Mouse (Mus musculus) spleen, postnatal 14 days (tissue): Measurements from ENCODE around the gene Fastk.
"Not testable (repeated sequence)": the region's sequence is repeated elsewhere in the genome, so short reads cannot be mapped to it uniquely, and the experiment has no call there.

ENCODE experiments used
- DNase-seq, 2 experiments: peaks; one replicate each; pipeline ENCODE4 v3.0.0; 2021 to 2022; ENCODE audit warnings: low spot score in 2 of 2

The Fastk gene

GRCm38 (mm10) chr5:24424004-24424781, 20.9 kb downstream of the Fastk start:
- DNase-seq, result peak in 1 of 2 experiments; percentile 29

DNA sequence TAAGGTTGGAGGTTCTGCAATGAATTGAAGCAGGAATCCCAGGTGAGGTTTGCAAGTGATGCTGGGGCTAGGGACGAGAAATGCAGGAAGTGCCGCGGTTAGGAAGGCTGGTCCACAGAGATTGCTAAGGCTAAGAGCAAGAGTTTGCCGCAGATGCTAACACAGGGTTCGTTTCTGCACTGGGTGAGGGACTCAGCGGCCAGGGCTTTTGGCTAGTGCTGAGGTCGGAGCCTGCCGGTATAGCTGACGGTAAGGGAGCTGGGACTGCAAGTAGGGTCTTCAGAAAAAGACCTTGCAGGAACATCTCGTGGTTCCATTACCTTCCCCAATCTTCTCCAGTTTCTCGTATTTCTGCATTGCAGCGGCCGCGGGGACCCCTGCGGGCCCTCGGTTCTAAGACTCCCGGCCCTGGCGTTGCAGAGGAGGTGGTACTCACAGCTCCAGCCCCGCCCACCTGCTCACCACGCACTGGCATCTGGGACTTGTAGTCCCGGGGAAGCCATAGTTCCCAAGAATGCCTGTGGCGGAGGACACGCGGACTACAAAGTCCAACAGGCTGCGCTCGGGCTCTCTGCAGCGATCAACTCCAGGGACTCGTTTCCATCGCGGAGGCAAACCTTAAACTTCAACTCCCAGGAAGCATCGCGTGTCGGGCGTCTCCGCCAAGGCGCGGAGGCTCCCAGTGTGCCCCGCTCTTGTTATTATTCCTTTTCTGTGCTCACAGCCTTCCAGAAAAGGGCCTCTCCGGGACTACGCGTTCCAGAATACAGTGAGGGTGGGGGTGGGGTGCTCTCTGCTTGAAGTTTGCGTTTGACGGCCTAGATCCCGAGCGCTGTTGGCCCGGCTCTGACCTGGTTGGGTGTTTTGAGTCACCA, 21.7 kb downstream of the Fastk start, which contains the start of the genes Cdk5 and Slc4a2:
Cdk5 (minus strand) TSS at position 402 of the 875 bp plus-strand sequence.
Slc4a2 (plus strand) TSS at position 709 of the 875 bp plus-strand sequence.
- DNase-seq, result peak; percentile 93 to 96

GRCm38 (mm10) chr5:24420381-24420780, 24.7 kb downstream of the Fastk start:
- DNase-seq, result no peak

GRCm38 (mm10) chr5:24417587-24417986, 27.5 kb downstream of the Fastk start:
- no peak for DNase-seq

DNA sequence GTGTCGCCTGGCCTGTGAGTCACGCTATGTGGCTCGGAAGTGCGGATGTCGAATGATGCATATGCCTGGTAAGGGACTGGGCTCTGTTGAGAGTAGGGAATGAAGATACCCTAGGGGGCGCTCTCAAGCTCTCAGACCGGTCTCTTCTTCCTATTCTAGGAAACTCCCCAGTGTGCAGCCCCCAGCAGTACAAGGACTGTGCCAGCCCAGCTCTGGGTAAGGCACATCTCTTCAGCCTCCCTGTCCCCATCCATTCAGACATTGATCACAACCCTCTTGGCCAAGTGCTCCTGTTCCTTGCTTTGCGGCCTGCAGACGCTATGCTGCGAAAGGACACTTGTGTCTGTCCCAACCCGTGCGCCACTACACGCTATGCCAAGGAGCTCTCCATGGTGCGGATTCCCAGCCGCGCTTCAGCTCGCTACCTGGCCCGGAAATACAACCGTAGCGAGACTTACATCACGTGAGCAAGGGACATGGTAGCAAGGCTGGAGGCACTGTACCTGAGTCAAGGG, 28.8 kb downstream of the Fastk start:
- peak in 1 of 2 experiments; percentile 46 for DNase-seq

DNA sequence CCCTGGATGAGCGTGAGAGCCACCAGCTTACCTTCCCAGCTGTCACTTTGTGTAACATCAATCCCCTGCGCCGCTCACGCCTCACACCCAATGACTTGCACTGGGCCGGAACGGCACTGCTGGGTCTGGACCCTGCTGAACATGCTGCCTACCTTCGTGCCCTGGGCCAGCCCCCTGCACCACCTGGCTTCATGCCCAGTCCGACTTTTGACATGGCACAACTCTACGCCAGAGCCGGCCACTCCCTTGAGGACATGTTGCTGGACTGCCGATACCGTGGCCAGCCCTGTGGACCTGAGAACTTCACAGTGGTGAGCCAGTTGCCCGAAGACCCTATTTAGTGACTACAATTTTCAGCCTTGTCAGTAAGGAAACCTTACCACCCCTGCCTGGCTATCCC, 31.1 kb downstream of the Fastk start:
- no peak for DNase-seq

DNA sequence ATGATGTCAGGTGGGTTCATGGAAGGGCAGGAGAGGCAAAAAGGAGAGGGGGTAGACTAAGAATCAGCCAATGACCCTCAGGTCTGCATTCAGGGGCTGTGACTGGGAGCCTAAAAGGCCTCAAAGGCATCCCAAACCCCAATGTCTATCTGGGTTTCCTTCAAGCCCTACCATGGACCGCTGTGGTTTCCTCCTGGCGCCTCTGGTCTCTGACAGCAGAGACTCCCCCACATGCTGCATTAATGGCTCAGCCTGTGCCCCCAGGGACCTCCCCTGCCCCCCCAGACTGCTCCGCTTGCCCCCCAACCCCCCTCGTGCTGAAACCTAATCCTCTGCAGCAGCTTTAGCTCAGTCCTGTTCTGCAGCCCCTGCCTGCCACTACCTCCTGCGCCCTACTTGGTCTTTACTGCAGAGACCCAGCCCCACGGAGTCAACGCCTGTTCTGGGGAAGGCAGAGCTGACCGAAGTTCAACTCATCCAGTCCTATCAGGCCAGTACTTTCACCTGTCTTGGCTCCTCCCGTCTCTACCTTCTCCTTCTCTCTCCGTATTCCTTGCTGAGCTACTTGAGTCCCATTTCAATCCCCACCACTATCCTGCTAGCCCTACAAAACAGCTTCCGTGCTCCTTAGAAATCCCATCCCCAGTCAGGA, 31.9 kb downstream of the Fastk start, which contains the start of gene Asic3:
Asic3 (plus strand) TSS at position 351 of the 652 bp plus-strand sequence.
- no peak for DNase-seq

GRCm38 (mm10) chr5:24412063-24412462, 33.0 kb downstream of the Fastk start:
- DNase-seq, result no peak

- DNase-seq, result no peak
These were observed 35.6 kb downstream of the Fastk start for GRCm38 (mm10) chr5:24409466-24409865.

GRCm38 (mm10) chr5:24408651-24409050, 36.4 kb downstream of the Fastk start:
- DNase-seq, result no peak

- DNase-seq, result no peak
These were observed 39.7 kb downstream of the Fastk start for GRCm38 (mm10) chr5:24405389-24405876.

DNA sequence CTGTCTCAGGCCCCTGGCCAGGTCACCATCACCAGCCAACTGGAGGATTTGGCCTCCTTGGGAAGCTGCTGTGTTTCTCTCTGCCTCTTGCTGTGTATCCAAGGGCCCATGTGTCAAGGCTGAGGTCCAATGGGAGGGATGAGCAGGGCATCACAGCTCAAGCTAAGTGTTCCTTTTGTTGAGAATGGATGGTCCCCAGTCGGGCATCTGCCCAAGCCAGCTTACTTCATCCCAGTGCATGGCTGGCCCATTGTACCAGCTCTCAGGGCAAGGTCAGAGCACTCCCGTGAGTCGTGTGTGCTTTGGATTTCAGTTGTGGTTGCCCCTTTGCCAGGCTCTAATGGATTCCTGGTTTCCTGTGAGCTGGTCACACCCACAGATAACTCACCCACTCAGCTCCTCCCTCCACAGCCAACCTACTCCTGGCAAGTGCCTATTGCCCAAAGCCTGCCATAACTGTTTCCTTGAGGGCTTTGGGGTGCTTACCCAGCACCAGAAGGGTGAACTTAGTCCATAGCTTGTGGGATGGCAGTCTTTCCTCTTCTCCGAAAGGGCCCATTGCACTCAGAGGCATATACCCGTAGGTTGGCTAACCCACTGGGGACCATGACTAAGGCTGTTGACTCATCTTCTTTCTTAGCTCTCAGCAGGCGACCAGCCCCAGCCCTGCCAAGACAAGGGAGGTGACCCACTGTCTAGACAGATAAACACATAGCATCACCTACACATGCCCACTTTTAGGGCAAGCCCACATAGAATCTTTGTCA, 40.3 kb downstream of the Fastk start:
- no peak for DNase-seq

GRCm38 (mm10) chr5:24401969-24402368, 43.1 kb downstream of the Fastk start:
- DNase-seq, result no peak

GRCm38 (mm10) chr5:24400911-24401605, 44.0 kb downstream of the Fastk start:
- no peak for DNase-seq

DNA sequence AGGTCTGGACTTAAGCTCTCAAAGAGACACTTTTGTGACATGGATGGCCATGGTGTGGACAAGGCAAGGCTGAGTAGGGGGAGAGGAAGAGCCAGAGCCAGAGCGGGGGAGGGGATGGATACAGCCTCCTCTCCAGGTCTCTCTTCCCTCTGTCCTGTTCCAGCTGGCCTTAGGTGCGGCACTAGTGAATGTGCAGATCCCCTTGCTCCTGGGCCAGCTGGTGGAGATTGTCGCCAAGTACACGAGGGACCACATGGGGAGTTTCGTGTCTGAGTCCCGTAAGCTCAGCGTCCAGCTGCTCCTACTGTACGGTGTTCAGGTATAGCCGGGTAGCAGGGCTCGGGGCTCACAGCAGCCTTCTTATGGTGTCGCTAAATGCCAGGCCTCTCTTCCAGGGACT, 44.7 kb downstream of the Fastk start:
- no peak for DNase-seq

DNA sequence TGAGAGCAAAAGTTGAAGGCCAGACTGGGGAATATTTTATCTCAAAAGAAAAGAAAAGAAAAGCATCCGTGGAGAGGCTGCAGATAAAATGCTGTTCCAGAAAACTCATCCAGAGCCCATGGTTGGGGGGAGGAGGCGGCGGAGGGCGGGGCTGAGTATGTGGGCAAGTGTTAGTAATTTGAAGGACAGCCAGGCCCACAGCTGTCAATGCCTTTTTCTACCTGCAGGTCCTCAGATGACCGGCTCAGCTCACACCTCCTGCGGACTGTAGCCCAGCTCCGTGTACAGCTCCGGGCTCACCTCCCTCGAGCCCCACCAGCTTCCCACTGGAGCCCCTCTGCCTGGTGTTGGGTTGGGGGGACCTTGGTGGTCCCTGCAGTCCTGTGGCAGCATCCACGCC, 45.4 kb downstream of the Fastk start:
- no peak for DNase-seq

GRCm38 (mm10) chr5:24396254-24396653, 48.8 kb downstream of the Fastk start:
- DNase-seq, result not testable (repeated sequence)

DNA sequence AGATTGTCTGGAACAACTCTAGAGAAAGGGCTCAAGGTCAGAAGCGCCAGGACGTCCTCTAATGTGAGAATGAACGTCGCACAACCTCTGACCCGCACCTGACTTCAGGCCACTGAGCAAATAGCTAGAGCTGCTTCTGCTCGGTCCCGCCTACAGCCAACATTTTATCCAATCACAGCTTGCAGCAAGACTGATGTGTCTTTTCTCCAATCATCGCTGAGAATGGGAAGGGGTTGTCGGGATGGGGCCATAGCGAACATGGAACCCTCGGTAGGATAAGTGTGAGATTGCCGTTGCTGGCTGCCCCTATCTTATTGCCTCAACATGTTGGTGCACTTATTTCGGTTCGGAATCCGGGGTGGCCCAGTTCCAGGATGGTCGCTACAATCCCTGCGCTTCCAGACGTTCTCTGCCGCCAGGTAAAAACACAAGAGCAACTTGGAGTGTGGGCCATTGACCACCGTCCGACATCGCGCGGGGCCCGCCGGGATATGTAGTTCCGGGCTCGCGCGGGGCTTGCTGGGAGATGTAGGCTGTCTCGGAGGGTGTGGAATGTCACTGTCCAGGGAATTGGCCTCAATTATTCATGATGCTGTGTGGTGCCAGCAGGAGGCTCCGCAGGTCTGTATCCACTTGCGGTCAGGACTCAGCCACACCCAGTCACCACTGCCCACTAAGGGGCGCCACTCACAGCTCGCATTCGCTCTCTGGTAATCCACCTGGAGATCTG, 50.8 kb downstream of the Fastk start:
- DNase-seq, result peak; percentile 76 to 83

DNA sequence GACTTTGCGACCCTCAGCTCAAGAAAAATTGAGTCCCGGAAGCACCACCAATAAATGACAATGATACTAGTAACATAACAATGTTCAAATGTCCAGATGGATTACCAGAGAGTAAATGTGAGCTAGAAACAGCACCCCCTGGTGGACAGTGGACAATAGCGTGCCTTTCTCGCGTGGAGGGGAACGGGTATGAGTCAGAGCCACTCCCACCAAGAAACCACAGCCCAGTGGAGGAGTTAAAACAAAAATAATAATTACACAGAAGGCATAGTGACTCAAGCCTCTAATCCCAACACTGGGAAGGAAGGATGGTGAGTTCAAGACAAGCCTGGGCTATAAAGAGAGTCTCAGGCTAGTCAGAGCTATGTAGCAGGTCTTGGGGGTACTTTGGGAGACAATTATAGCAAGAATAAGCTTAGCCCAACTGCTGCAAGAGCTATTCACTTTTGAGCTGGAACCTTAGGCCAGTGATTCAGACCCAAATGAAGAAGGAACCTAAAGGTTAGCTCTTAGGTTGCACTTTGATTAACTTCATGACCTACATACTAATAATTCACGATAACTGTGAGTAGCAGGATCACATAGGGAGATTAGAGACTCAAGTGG, 51.6 kb downstream of the Fastk start, which contains the start of gene Abcb8:
Abcb8 (plus strand) TSS at position 272 of the 606 bp plus-strand sequence.
- DNase-seq, result peak; percentile 55 to 83
